Mouse (Mus musculus): ENCODE results near the gene Cnst. TPM values are rescaled to one million over a fixed set of nuclear protein-coding genes. Genes with fewer than 3 reads are reported as not detected.

Cnst gene
- polyA plus RNA-seq, 1 experiment from 2014 or later = 9.7 TPM

GRCm38 (mm10) chr1:179651224-179651623 lies 105.1 kb downstream of the Cnst start:
- Histone ChIP-seq H3K9me3 (replicated peaks; ENCODE audit: low read length) (no peaks in the 10 kb centered on the region), H3K9ac (ENCODE audit: low read depth, low read length) (no peak overlapping the region), H3K4me2 (ENCODE audit: low read length) (no peak overlapping the region), H3K27me3 (ENCODE audit: insufficient read depth, low read length) (no peaks in the 10 kb centered on the region), H3K4me3 (replicated peaks; ENCODE audit: low read depth, low read length) (no peak overlapping the region), H3K36me3 (ENCODE audit: insufficient read depth, low read length) (no peaks in the 10 kb centered on the region), H3K27ac (no peak overlapping the region), H3K4me1 (replicated peaks; ENCODE audit: insufficient read depth, low read length) (no peaks in the 10 kb centered on the region)
- ATAC-seq (replicated peaks; ENCODE audit: low FRiP score, low read depth) (no peak), DNase-seq (ENCODE audit: low spot score) (no peak)
- TF ChIP-seq CTCF (IDR thresholded peaks at IDR 0.05; ENCODE audit: low read depth) = no peak
- WGBS = 85% methylated on average over 5 of the region's 5 CpGs

- Histone ChIP-seq H3K9me3 (replicated peaks; ENCODE audit: low read length) (no peaks in the 10 kb centered on the region), H3K4me2 (ENCODE audit: low read length) (no peak overlapping the region), H3K4me1 (replicated peaks; ENCODE audit: insufficient read depth, low read length) (no peaks in the 10 kb centered on the region), H3K9ac (ENCODE audit: low read depth, low read length) (no peak overlapping the region), H3K36me3 (ENCODE audit: insufficient read depth, low read length) (no peaks in the 10 kb centered on the region), H3K4me3 (replicated peaks; ENCODE audit: low read depth, low read length) (no peak overlapping the region), H3K27ac (no peak overlapping the region), H3K27me3 (ENCODE audit: insufficient read depth, low read length) (no peaks in the 10 kb centered on the region)
- WGBS = 89% methylated on average over 5 of the region's 5 CpGs
- DNase-seq (ENCODE audit: low spot score) (no peak), ATAC-seq (replicated peaks; ENCODE audit: low FRiP score, low read depth) (no peak)
- no peak for TF ChIP-seq CTCF (IDR thresholded peaks at IDR 0.05; ENCODE audit: low read depth)
Observed at GRCm38 (mm10) chr1:179663065-179663464, 116.9 kb downstream of the Cnst start.

GRCm38 (mm10) chr1:179664309-179664930 lies 118.2 kb downstream of the Cnst start:
- WGBS = 52% methylated on average over 4 of the region's 4 CpGs
- H3K36me3 ChIP-seq (ENCODE audit: insufficient read depth, low read length) = no peaks in the 10 kb centered on the region
- no peak overlapping the region for H3K4me3 ChIP-seq (replicated peaks; ENCODE audit: low read depth, low read length)
- DNase-seq (ENCODE audit: low spot score) (peak; percentile 11), ATAC-seq (replicated peaks; ENCODE audit: low FRiP score, low read depth) (no peak)
- H3K27me3 ChIP-seq (ENCODE audit: insufficient read depth, low read length) = no peaks in the 10 kb centered on the region
- no peak for TF ChIP-seq CTCF (IDR thresholded peaks at IDR 0.05; ENCODE audit: low read depth)
- no peak overlapping the region for H3K27ac ChIP-seq
- no peak overlapping the region for H3K4me2 ChIP-seq (ENCODE audit: low read length)
- H3K4me1 ChIP-seq (replicated peaks; ENCODE audit: insufficient read depth, low read length) = peaks cover 4% of the 10 kb centered on the region; the same call in 1 of the 2 replicates
- no peak overlapping the region for H3K9ac ChIP-seq (ENCODE audit: low read depth, low read length)
- no peaks in the 10 kb centered on the region for H3K9me3 ChIP-seq (replicated peaks; ENCODE audit: low read length)

GRCm38 (mm10) chr1:179666971-179667370 lies 120.8 kb downstream of the Cnst start:
- ATAC-seq (replicated peaks; ENCODE audit: low FRiP score, low read depth) = no peak
- H3K9ac ChIP-seq (ENCODE audit: low read depth, low read length) = no peak overlapping the region
- H3K9me3 ChIP-seq (replicated peaks; ENCODE audit: low read length) = no peaks in the 10 kb centered on the region
- H3K4me2 ChIP-seq (ENCODE audit: low read length) = no peak overlapping the region
- no peak overlapping the region for H3K27ac ChIP-seq
- TF ChIP-seq CTCF (IDR thresholded peaks at IDR 0.05; ENCODE audit: low read depth) = no peak
- peaks cover 8% of the 10 kb centered on the region; the same call in 1 of the 2 replicates for H3K36me3 ChIP-seq (ENCODE audit: insufficient read depth, low read length)
- WGBS = 71% methylated on average over 2 of the region's 2 CpGs
- H3K4me1 ChIP-seq (replicated peaks; ENCODE audit: insufficient read depth, low read length) = peaks cover 6% of the 10 kb centered on the region; the same call in 1 of the 2 replicates
- no peak for DNase-seq (ENCODE audit: low spot score)
- H3K27me3 ChIP-seq (ENCODE audit: insufficient read depth, low read length) = no peaks in the 10 kb centered on the region
- no peak overlapping the region for H3K4me3 ChIP-seq (replicated peaks; ENCODE audit: low read depth, low read length)

- peak overlapping the region; percentile 63 for H3K27ac ChIP-seq
- H3K27me3 ChIP-seq (ENCODE audit: insufficient read depth, low read length) = no peaks in the 10 kb centered on the region
- WGBS = 5% methylated on average over 7 of the region's 7 CpGs
- peak overlapping the region; percentile 74 for H3K4me3 ChIP-seq (replicated peaks; ENCODE audit: low read depth, low read length)
- TF ChIP-seq CTCF (IDR thresholded peaks at IDR 0.05; ENCODE audit: low read depth) = no peak
- DNase-seq (ENCODE audit: low spot score) (peak; percentile 35), ATAC-seq (replicated peaks; ENCODE audit: low FRiP score, low read depth) (no peak)
- H3K9ac ChIP-seq (ENCODE audit: low read depth, low read length) = peak overlapping the region; percentile 72
- peaks cover 6% of the 10 kb centered on the region; the same call in 1 of the 2 replicates for H3K4me1 ChIP-seq (replicated peaks; ENCODE audit: insufficient read depth, low read length)
- peak overlapping the region; percentile 74 for H3K4me2 ChIP-seq (ENCODE audit: low read length)
- H3K36me3 ChIP-seq (ENCODE audit: insufficient read depth, low read length) = peaks cover 11% of the 10 kb centered on the region; the same call in 1 of the 2 replicates
- H3K9me3 ChIP-seq (replicated peaks; ENCODE audit: low read length) = no peaks in the 10 kb centered on the region
Observed at GRCm38 (mm10) chr1:179667450-179667849, 121.3 kb downstream of the Cnst start.

- H3K27ac ChIP-seq = peak within 1 kb of the TSS; percentile 63
- H3K36me3 ChIP-seq (ENCODE audit: insufficient read depth, low read length) = peaks cover 11% of the 10 kb centered on the region; the same call in 1 of the 2 replicates
- H3K27me3 ChIP-seq (ENCODE audit: insufficient read depth, low read length) = no peaks in the 10 kb centered on the region
- peak within 1 kb of the TSS; percentile 72 for H3K9ac ChIP-seq (ENCODE audit: low read depth, low read length)
- peak within 1 kb of the TSS; percentile 74 for H3K4me2 ChIP-seq (ENCODE audit: low read length)
- H3K9me3 ChIP-seq (replicated peaks; ENCODE audit: low read length) = no peaks in the 10 kb centered on the region
- ATAC-seq (replicated peaks; ENCODE audit: low FRiP score, low read depth) (peak; percentile 94), DNase-seq (ENCODE audit: low spot score) (peak; percentile 90)
- peaks cover 6% of the 10 kb centered on the region; the same call in 1 of the 2 replicates for H3K4me1 ChIP-seq (replicated peaks; ENCODE audit: insufficient read depth, low read length)
- peak within 1 kb of the TSS; percentile 74 for H3K4me3 ChIP-seq (replicated peaks; ENCODE audit: low read depth, low read length)
- under 1% methylated on average over 74 of the region's 84 CpGs for WGBS
- TF ChIP-seq CTCF (IDR thresholded peaks at IDR 0.05; ENCODE audit: low read depth) = no peak
Observed at GRCm38 (mm10) chr1:179668013-179668805, 122.0 kb downstream of the Cnst start, which contains the start of gene Sccpdh. Sccpdh (plus strand) TSS chr1:179668210.

All from kidney, postnatal 0 days (tissue).